Mouse (Mus musculus) mature B cell (primary cell): ENCODE measurements around the gene Kcns1.
"Not testable (repeated sequence)": the region's sequence is repeated elsewhere in the genome, so short reads cannot be mapped to it uniquely, and the experiment has no call there.

Experiments
- in situ Hi-C: fragments of 300-500 bp; cut with MboI; formaldehyde crosslinking; loops from 2 replicates; pipeline ENCODE4 v1.14.3; 2019

Kcns1 gene

GRCm38 (mm10) chr2:164170902-164171301, at the start of gene Kcns1:
Gene Kcns1, minus strand, starts transcription at chr2:164171113.
- in situ Hi-C loops: no loop called here

- in situ Hi-C loops: no loop called here
These were observed 48.4 kb upstream of the Kcns1 start for GRCm38 (mm10) chr2:164219295-164219694.

- in situ Hi-C loops: no loop called here
These were observed 41.8 kb upstream of the Kcns1 start for GRCm38 (mm10) chr2:164212711-164213110.

GRCm38 (mm10) chr2:164210892-164211291, 40.0 kb upstream of the Kcns1 start:
- in situ Hi-C loops: no loop called here

GRCm38 (mm10) chr2:164206676-164207075, 35.8 kb upstream of the Kcns1 start:
- in situ Hi-C loops: no loop called here

- in situ Hi-C loops: not testable (repeated sequence)
These were observed 35.1 kb upstream of the Kcns1 start for GRCm38 (mm10) chr2:164206011-164206410.

GRCm38 (mm10) chr2:164199626-164200327, 28.9 kb upstream of the Kcns1 start, which contains the start of gene Wfdc15a:
Gene Wfdc15a, minus strand, starts transcription at chr2:164200130.
- in situ Hi-C loops: no loop called here

- in situ Hi-C loops: no loop called here
These were observed 25.7 kb upstream of the Kcns1 start for GRCm38 (mm10) chr2:164196700-164196990.

- in situ Hi-C loops: no loop called here
These were observed 25.2 kb upstream of the Kcns1 start for GRCm38 (mm10) chr2:164195971-164196699.

GRCm38 (mm10) chr2:164194959-164195630, 24.2 kb upstream of the Kcns1 start:
- in situ Hi-C loops: no loop called here

- in situ Hi-C loops: no loop called here
These were observed 21.4 kb upstream of the Kcns1 start for GRCm38 (mm10) chr2:164192279-164192678.

- in situ Hi-C loops: no loop called here
These were observed 19.7 kb upstream of the Kcns1 start, which contains the start of gene Wfdc12 for GRCm38 (mm10) chr2:164190576-164190975. Gene Wfdc12, minus strand, starts transcription at chr2:164190608.

- in situ Hi-C loops: no loop called here
These were observed 17.8 kb upstream of the Kcns1 start for GRCm38 (mm10) chr2:164188722-164189121.

GRCm38 (mm10) chr2:164184145-164184719, 13.3 kb upstream of the Kcns1 start:
- in situ Hi-C loops: no loop called here

- in situ Hi-C loops: no loop called here
These were observed 12.4 kb upstream of the Kcns1 start for GRCm38 (mm10) chr2:164183340-164183739.

- in situ Hi-C loops: no loop called here
These were observed 11.9 kb upstream of the Kcns1 start, which contains the start of gene Wfdc5 for GRCm38 (mm10) chr2:164182692-164183255. Gene Wfdc5, minus strand, starts transcription at chr2:164182742.

GRCm38 (mm10) chr2:164180770-164181169, 9.9 kb upstream of the Kcns1 start:
- in situ Hi-C loops: no loop called here

- in situ Hi-C loops: no loop called here
These were observed 9.2 kb upstream of the Kcns1 start for GRCm38 (mm10) chr2:164180124-164180523.

GRCm38 (mm10) chr2:164177831-164178230, 6.9 kb upstream of the Kcns1 start:
- in situ Hi-C loops: no loop called here

GRCm38 (mm10) chr2:164175850-164176249, 4.9 kb upstream of the Kcns1 start:
- in situ Hi-C loops: no loop called here

- in situ Hi-C loops: no loop called here
These were observed 3.9 kb upstream of the Kcns1 start for GRCm38 (mm10) chr2:164174649-164175395.
